Mouse (Mus musculus): ENCODE data around the gene Cdc14b.
"Not testable (repeated sequence)": the region's sequence is repeated elsewhere in the genome, so short reads cannot be mapped to it uniquely, and the experiment has no call there.

Gene Cdc14b

GRCm38 (mm10) chr13:64273891-64274844, 922 bp downstream of the Cdc14b start:
- DNase-seq (ENCODE audit: low spot score), result peak; percentile 68

GRCm38 (mm10) chr13:64273352-64273751, 1.7 kb downstream of the Cdc14b start:
- DNase-seq (ENCODE audit: low spot score), result no peak

GRCm38 (mm10) chr13:64268384-64268783, 6.7 kb downstream of the Cdc14b start:
- no peak for DNase-seq (ENCODE audit: low spot score)

GRCm38 (mm10) chr13:64267151-64267550, 7.9 kb downstream of the Cdc14b start:
- DNase-seq (ENCODE audit: low spot score), result no peak

GRCm38 (mm10) chr13:64264586-64264985, 10.5 kb downstream of the Cdc14b start:
- no peak for DNase-seq (ENCODE audit: low spot score)

GRCm38 (mm10) chr13:64259903-64260302, 15.2 kb downstream of the Cdc14b start:
- DNase-seq (ENCODE audit: low spot score), result peak; percentile 28

GRCm38 (mm10) chr13:64258516-64258821, 16.6 kb downstream of the Cdc14b start:
- no peak for DNase-seq (ENCODE audit: low spot score)

GRCm38 (mm10) chr13:64257814-64258515, 17.1 kb downstream of the Cdc14b start:
- no peak for DNase-seq (ENCODE audit: low spot score)

- DNase-seq (ENCODE audit: low spot score), result no peak
These were observed 17.9 kb downstream of the Cdc14b start for GRCm38 (mm10) chr13:64257010-64257813.

GRCm38 (mm10) chr13:64254185-64254584, 20.9 kb downstream of the Cdc14b start:
- DNase-seq (ENCODE audit: low spot score), result not testable (repeated sequence)

GRCm38 (mm10) chr13:64253697-64254096, 21.4 kb downstream of the Cdc14b start:
- peak; percentile 56 for DNase-seq (ENCODE audit: low spot score)

- DNase-seq (ENCODE audit: low spot score), result no peak
These were observed 22.9 kb downstream of the Cdc14b start for GRCm38 (mm10) chr13:64252147-64252546.

- no peak for DNase-seq (ENCODE audit: low spot score)
These were observed 24.7 kb downstream of the Cdc14b start for GRCm38 (mm10) chr13:64250363-64250762.

- peak; percentile 82 for DNase-seq (ENCODE audit: low spot score)
These were observed 26.1 kb downstream of the Cdc14b start for GRCm38 (mm10) chr13:64248775-64249524.

- peak; percentile 64 for DNase-seq (ENCODE audit: low spot score)
These were observed 26.8 kb downstream of the Cdc14b start for GRCm38 (mm10) chr13:64248161-64248774.

- no peak for DNase-seq (ENCODE audit: low spot score)
These were observed 29.0 kb downstream of the Cdc14b start for GRCm38 (mm10) chr13:64246106-64246505.

GRCm38 (mm10) chr13:64244685-64245261, 30.3 kb downstream of the Cdc14b start:
- DNase-seq (ENCODE audit: low spot score), result no peak

- DNase-seq (ENCODE audit: low spot score), result no peak
These were observed 32.4 kb downstream of the Cdc14b start for GRCm38 (mm10) chr13:64242721-64243120.

- no peak for DNase-seq (ENCODE audit: low spot score)
These were observed 34.5 kb downstream of the Cdc14b start for GRCm38 (mm10) chr13:64240626-64241025.

GRCm38 (mm10) chr13:64237681-64238157, 37.4 kb downstream of the Cdc14b start:
- no peak for DNase-seq (ENCODE audit: low spot score)

Data from testis, postnatal 14 days (tissue).